In genomic region chr14:51884598-51885331, GRCm38 (mm10) we compare ENCODE assay signal across 8 mouse cellular contexts. TPM values are rescaled to one million over a fixed set of nuclear protein-coding genes. Genes with fewer than 3 reads are reported as not detected.
A peak's percentile ranks its signal among the peaks of the same experiment; 100 is the strongest.
DNase-seq lines count a peak whose midpoint lies in the region; ATAC-seq lines count a peak whose summit lies in the region.

Gene Mettl17 (plus strand): TSS chr14:51884842.

- under 1% methylated on average over 42 of the region's 43 CpGs for WGBS in hindbrain, embryonic 11.5 days

- H3K36me3 ChIP-seq in hindbrain, embryonic 11.5 days (ENCODE audit: control insufficient read depth, insufficient read depth, low read length), result peaks cover 2% of the 10 kb centered on the region; the same call in 1 of the 2 replicates

- peak; percentile 97 for ATAC-seq in hindbrain, embryonic 11.5 days (ENCODE audit: low FRiP score)

- H3K27ac ChIP-seq in hindbrain, embryonic 11.5 days (ENCODE audit: low read depth, low read length), result peak within 1 kb of the TSS; percentile 70

- H3K9ac ChIP-seq in hindbrain, embryonic 11.5 days (ENCODE audit: low read depth, low read length), result peak within 1 kb of the TSS; percentile 76

- peak; percentile 97 for DNase-seq in Muller cell, postnatal 12 days (ENCODE audit: inconsistent ontology term)
- peak; percentile 95 for DNase-seq in cerebellum, adult 9-11 months
- DNase-seq in frontal cortex, adult 2 months (ENCODE audit: extremely low spot score in 1 of 2, low spot score in 1 of 2), result peak; percentile 95
- peak; percentile 98 for DNase-seq in hindbrain, embryonic 11.5 days (ENCODE audit: low spot score)
- peak; percentile 91 to 92 for DNase-seq in layer of hippocampus, postnatal 10 days (ENCODE audit: low spot score in 2 of 2)
- DNase-seq in lung, postnatal 10 days, result peak; percentile 99
- DNase-seq in ovary, postnatal 36 days (ENCODE audit: low spot score), result peak; percentile 91
- peak; percentile 95 for DNase-seq in thymus, postnatal 25 days

- peak within 1 kb of the TSS; percentile 79 for H3K4me2 ChIP-seq in hindbrain, embryonic 11.5 days (replicated peaks; ENCODE audit: low read depth, low read length)

- no peaks in the 10 kb centered on the region for H3K9me3 ChIP-seq in hindbrain, embryonic 11.5 days (ENCODE audit: control insufficient read depth, low read length)

- peak within 1 kb of the TSS; percentile 70 for H3K4me3 ChIP-seq in hindbrain, embryonic 11.5 days (ENCODE audit: low read depth, low read length)

- no peaks in the 10 kb centered on the region; the same call in 1 of the 2 replicates for H3K4me1 ChIP-seq in hindbrain, embryonic 11.5 days (replicated peaks; ENCODE audit: control insufficient read depth, insufficient read depth, low read length)

- no peaks in the 10 kb centered on the region for H3K27me3 ChIP-seq in hindbrain, embryonic 11.5 days (ENCODE audit: control insufficient read depth, insufficient read depth, low read length)

RNA-seq across cellular contexts. Expression of gene Mettl17, which starts in this region (rescaled TPM):
- polyA plus RNA-seq in frontal cortex, adult 2 months (2012; rRNA removed), result 49.7 and 53.5 TPM in 2 replicates
- polyA plus RNA-seq in hindbrain, embryonic 11.5 days (2014; fragmentation: Nextera tagmentation; extraction: Ambion mirVana), result 49.0 and 52.8 TPM in 2 replicates
- total RNA-seq in layer of hippocampus, postnatal 10 days (2021), result 10 to 100 TPM; 29.8 to 44.0 TPM

Comparison
In these comparisons a context has a peak if more than half of its experiments do, and no peak if none do; other contexts are left out.
1. Peak in every context shown above with its lines: DNase-seq, ATAC-seq, H3K4me3 ChIP-seq and H3K27ac ChIP-seq.